Mouse (Mus musculus) lung, postnatal 0 days (tissue): ENCODE measurements around the gene Sp6.

Experiments used
- CTCF ChIP-seq: IDR thresholded peaks from 2 replicates; pipeline ENCODE4 v1.5.1; 2016; ENCODE audit warnings: antibody characterized with exemption, mild to moderate bottlenecking
- EP300 ChIP-seq: IDR thresholded peaks from 2 replicates; pipeline ENCODE4 v1.6.1; 2016; ENCODE audit warnings: antibody characterized with exemption, mild to moderate bottlenecking, control low read depth

DNA sequence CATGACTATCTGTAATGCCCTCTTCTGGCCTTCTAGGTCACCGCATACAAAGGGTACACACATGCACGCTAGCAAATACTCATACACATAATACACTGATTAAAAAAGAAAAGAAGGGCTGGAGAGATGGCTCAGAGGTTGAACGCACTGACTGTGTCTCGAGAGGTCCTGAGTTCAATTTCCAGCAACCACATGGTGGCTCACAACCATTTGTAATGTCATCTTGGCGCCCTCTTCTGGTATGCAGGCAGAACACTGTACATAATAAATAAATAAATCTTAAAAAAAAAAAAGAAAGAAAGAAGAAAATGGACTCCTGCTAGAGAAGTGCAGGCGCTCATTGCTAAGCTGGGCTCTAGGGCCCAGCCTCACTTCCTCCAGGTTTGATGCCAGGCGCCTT, 32.7 kb downstream of the Sp6 start:
- TF ChIP-seq CTCF (peak; percentile 49), EP300 (no peak)
